Mouse (Mus musculus) embryo, embryonic 10.5 days (tissue): ENCODE data around the gene Usp17lb.
"Not testable (repeated sequence)": the region's sequence is repeated elsewhere in the genome, so short reads cannot be mapped to it uniquely, and the experiment has no call there.

Experiments
- DNase-seq: peaks from one replicate; pipeline ENCODE4 v3.0.0-alpha.2; 2015; ENCODE audit warnings: low spot score

The Usp17lb gene

GRCm38 (mm10) chr7:104842503-104842902 is at the start of gene Usp17lb:
Usp17lb (minus strand) TSS chr7:104842603.
- DNase-seq: no peak

GRCm38 (mm10) chr7:104877731-104878130 is 35.3 kb upstream of the Usp17lb start, which contains the start of gene Olfr665:
Olfr665 (plus strand) TSS chr7:104878031.
- no peak for DNase-seq

- no peak for DNase-seq
Measured at GRCm38 (mm10) chr7:104861381-104861780, 19.0 kb upstream of the Usp17lb start.

GRCm38 (mm10) chr7:104857683-104858082 is 15.3 kb upstream of the Usp17lb start:
- no peak for DNase-seq

GRCm38 (mm10) chr7:104856709-104857108 is 14.3 kb upstream of the Usp17lb start, which contains the start of gene Usp17la:
Usp17la (plus strand) TSS chr7:104857009.
- DNase-seq: not testable (repeated sequence)

GRCm38 (mm10) chr7:104855248-104855750 is 12.9 kb upstream of the Usp17lb start:
- no peak for DNase-seq

GRCm38 (mm10) chr7:104851546-104851945 is 9.1 kb upstream of the Usp17lb start:
- DNase-seq: peak; percentile 1

- no peak for DNase-seq
Measured at GRCm38 (mm10) chr7:104843731-104844287, 1.4 kb upstream of the Usp17lb start.

- not testable (repeated sequence) for DNase-seq
Measured at GRCm38 (mm10) chr7:104810335-104810734, 32.1 kb downstream of the Usp17lb start.

GRCm38 (mm10) chr7:104790796-104791195 is 51.6 kb downstream of the Usp17lb start:
- DNase-seq: no peak
